ENCODE assay signal across 22 mouse cellular contexts in genomic region chr6:143130411-143130810, GRCm38 (mm10).
"Had no signal": no experiment of that assay in that cellular context is flagged by ENCODE, and none has a peak within 500 bp of the region (broad histone marks: within the 10 kb centered on the region; RNA-seq: fewer than 3 reads in every experiment).

No protein-coding gene starts in this region.

- H3K4me3 ChIP-seq: kidney, embryonic 15.5 days; left cerebral cortex, adult 2 months; limb, embryonic 12.5 days; limb, embryonic 15.5 days; megakaryocyte, embryonic 14.5 days; midbrain, embryonic 10.5 days; midbrain, embryonic 13.5 days; myocyte; neural tube, embryonic 13.5 days; stomach, embryonic 15.5 days had no signal

- H3K9me3 ChIP-seq: limb, embryonic 15.5 days; midbrain, embryonic 10.5 days; stomach, embryonic 15.5 days had no signal

- ATAC-seq: liver, postnatal 0 days; lung, postnatal 0 days; midbrain, embryonic 13.5 days; midbrain, embryonic 16.5 days had no signal

- H3K27me3 ChIP-seq: kidney, embryonic 15.5 days; limb, embryonic 12.5 days; limb, embryonic 15.5 days; megakaryocyte, embryonic 14.5 days; midbrain, embryonic 13.5 days; neural tube, embryonic 13.5 days; stomach, embryonic 15.5 days had no signal

- H3K36me3 ChIP-seq: kidney, embryonic 15.5 days; limb, embryonic 12.5 days; limb, embryonic 15.5 days; midbrain, embryonic 10.5 days; midbrain, embryonic 13.5 days; neural tube, embryonic 13.5 days; stomach, embryonic 15.5 days had no signal

- H3K4me1 ChIP-seq: limb, embryonic 12.5 days; limb, embryonic 15.5 days; midbrain, embryonic 10.5 days; midbrain, embryonic 13.5 days; neural tube, embryonic 13.5 days; stomach, embryonic 15.5 days had no signal

- DNase-seq: kidney, adult 11 months; kidney, adult 8-10 months; kidney, postnatal 36 days; layer of hippocampus, postnatal 36 days; left cerebral cortex, postnatal 4 days; liver, postnatal 0 days; lung, embryonic 14.5 days; lung, postnatal 4 days; thymus, adult 18-20 months; thymus, postnatal 36 days had no signal
